Mouse (Mus musculus): ENCODE results near the gene Mgat3. TPM values are rescaled to one million over a fixed set of nuclear protein-coding genes. Genes with fewer than 3 reads are reported as not detected.

Mgat3 gene
- polyA plus RNA-seq, 1 experiment from 2014 or later = 12.1 TPM

- Histone ChIP-seq H3K9me3 (no peaks in the 10 kb centered on the region), H3K27ac (no peak overlapping the region), H3K9ac (no peak overlapping the region), H3K4me3 (replicated peaks) (no peak overlapping the region), H3K4me1 (replicated peaks) (peaks cover 9% of the 10 kb centered on the region), H3K27me3 (replicated peaks) (no peaks in the 10 kb centered on the region), H3K36me3 (peaks cover under 1% of the 10 kb centered on the region; the same call in 1 of the 2 replicates), H3K4me2 (replicated peaks) (no peak overlapping the region)
- 48% methylated on average over 5 of the region's 5 CpGs for WGBS
- no peak for ATAC-seq
Measured at GRCm38 (mm10) chr15:80165396-80165795, 8.1 kb upstream of the Mgat3 start.

GRCm38 (mm10) chr15:80169484-80169883 is 4.0 kb upstream of the Mgat3 start:
- Histone ChIP-seq H3K9me3 (no peaks in the 10 kb centered on the region), H3K27me3 (replicated peaks) (no peaks in the 10 kb centered on the region), H3K4me2 (replicated peaks) (no peak overlapping the region), H3K36me3 (no peaks in the 10 kb centered on the region), H3K4me1 (replicated peaks) (peaks cover 15% of the 10 kb centered on the region), H3K9ac (no peak overlapping the region), H3K27ac (no peak overlapping the region), H3K4me3 (replicated peaks) (no peak overlapping the region)
- WGBS = 79% methylated on average over 1 of the region's 1 CpGs
- ATAC-seq = no peak

GRCm38 (mm10) chr15:80170357-80170756 is 3.2 kb upstream of the Mgat3 start:
- ATAC-seq = no peak
- no peak overlapping the region for H3K4me2 ChIP-seq (replicated peaks)
- 32% methylated on average over 4 of the region's 4 CpGs for WGBS

GRCm38 (mm10) chr15:80171286-80171685 is 2.2 kb upstream of the Mgat3 start:
- Histone ChIP-seq H3K9me3 (no peaks in the 10 kb centered on the region), H3K4me3 (replicated peaks) (no peak overlapping the region), H3K9ac (no peak overlapping the region), H3K27ac (no peak overlapping the region), H3K27me3 (replicated peaks) (no peaks in the 10 kb centered on the region), H3K36me3 (no peaks in the 10 kb centered on the region), H3K4me2 (replicated peaks) (peak overlapping the region; percentile 31; the same call in 1 of the 2 replicates), H3K4me1 (replicated peaks) (peaks cover 23% of the 10 kb centered on the region)
- 12% methylated on average over 8 of the region's 8 CpGs for WGBS
- no peak for ATAC-seq

More at GRCm38 (mm10) chr15:80170357-80170756, 3.2 kb upstream of the Mgat3 start:
- H3K4me1 ChIP-seq (replicated peaks) = peaks cover 23% of the 10 kb centered on the region
- no peak overlapping the region for H3K4me3 ChIP-seq (replicated peaks)
- no peaks in the 10 kb centered on the region for H3K36me3 ChIP-seq
- H3K9me3 ChIP-seq = no peaks in the 10 kb centered on the region
- no peaks in the 10 kb centered on the region for H3K27me3 ChIP-seq (replicated peaks)
- 0 out of 2 replicates have a peak overlapping the region, but pooled peaks have one; percentile 24 for H3K27ac ChIP-seq
- H3K9ac ChIP-seq = no peak overlapping the region

GRCm38 (mm10) chr15:80171791-80172190 is 1.7 kb upstream of the Mgat3 start:
- Histone ChIP-seq H3K9ac (no peak overlapping the region), H3K27me3 (replicated peaks) (no peaks in the 10 kb centered on the region), H3K36me3 (no peaks in the 10 kb centered on the region), H3K4me2 (replicated peaks) (peak overlapping the region; percentile 31; the same call in 1 of the 2 replicates), H3K27ac (no peak overlapping the region), H3K9me3 (no peaks in the 10 kb centered on the region), H3K4me1 (replicated peaks) (peaks cover 23% of the 10 kb centered on the region), H3K4me3 (replicated peaks) (no peak overlapping the region)
- no peak for ATAC-seq
- WGBS = 24% methylated on average over 6 of the region's 6 CpGs

- 1% methylated on average over 31 of the region's 60 CpGs for WGBS
- ATAC-seq = peak; percentile 39
- H3K4me2 ChIP-seq (replicated peaks) = peak overlapping the region; percentile 86
- no peaks in the 10 kb centered on the region for H3K36me3 ChIP-seq
- H3K9me3 ChIP-seq = no peaks in the 10 kb centered on the region
- H3K4me1 ChIP-seq (replicated peaks) = peaks cover 23% of the 10 kb centered on the region
- H3K4me3 ChIP-seq (replicated peaks) = peak overlapping the region; percentile 73
- H3K9ac ChIP-seq = peak overlapping the region; percentile 91
- peak overlapping the region; percentile 70 for H3K27ac ChIP-seq
- no peaks in the 10 kb centered on the region for H3K27me3 ChIP-seq (replicated peaks)
Measured at GRCm38 (mm10) chr15:80173781-80174597, 468 bp downstream of the Mgat3 start.

GRCm38 (mm10) chr15:80174598-80174875 is 1.0 kb downstream of the Mgat3 start:
- H3K9ac ChIP-seq = peak overlapping the region; percentile 91
- H3K4me2 ChIP-seq (replicated peaks) = peak overlapping the region; percentile 86
- H3K27me3 ChIP-seq (replicated peaks) = no peaks in the 10 kb centered on the region
- 13% methylated on average over 5 of the region's 5 CpGs for WGBS
- H3K36me3 ChIP-seq = no peaks in the 10 kb centered on the region
- H3K4me1 ChIP-seq (replicated peaks) = peaks cover 23% of the 10 kb centered on the region
- no peaks in the 10 kb centered on the region for H3K9me3 ChIP-seq
- no peak for ATAC-seq
- peak overlapping the region; percentile 73 for H3K4me3 ChIP-seq (replicated peaks)
- H3K27ac ChIP-seq = no peak overlapping the region

- H3K4me2 ChIP-seq (replicated peaks) = peak overlapping the region; percentile 86
- H3K27me3 ChIP-seq (replicated peaks) = no peaks in the 10 kb centered on the region
- WGBS = 76% methylated on average over 9 of the region's 9 CpGs
- peak overlapping the region; percentile 73 for H3K4me3 ChIP-seq (replicated peaks)
- H3K9me3 ChIP-seq = no peaks in the 10 kb centered on the region
- peaks cover 27% of the 10 kb centered on the region for H3K4me1 ChIP-seq (replicated peaks)
- no peak overlapping the region for H3K27ac ChIP-seq
- H3K9ac ChIP-seq = 0 out of 2 replicates have a peak overlapping the region, but pooled peaks have one; percentile 91
- ATAC-seq = no peak
- H3K36me3 ChIP-seq = no peaks in the 10 kb centered on the region
Measured at GRCm38 (mm10) chr15:80175316-80175715, 1.8 kb downstream of the Mgat3 start.

- H3K4me2 ChIP-seq (replicated peaks) = no peak overlapping the region
- H3K9me3 ChIP-seq = no peaks in the 10 kb centered on the region
- H3K9ac ChIP-seq = no peak overlapping the region
- H3K27ac ChIP-seq = no peak overlapping the region
- no peak overlapping the region for H3K4me3 ChIP-seq (replicated peaks)
- H3K36me3 ChIP-seq = no peaks in the 10 kb centered on the region
- no peaks in the 10 kb centered on the region for H3K27me3 ChIP-seq (replicated peaks)
- 74% methylated on average over 6 of the region's 6 CpGs for WGBS
- ATAC-seq = no peak
- peaks cover 27% of the 10 kb centered on the region for H3K4me1 ChIP-seq (replicated peaks)
Measured at GRCm38 (mm10) chr15:80175756-80176155, 2.2 kb downstream of the Mgat3 start.

GRCm38 (mm10) chr15:80181561-80181960 is 8.0 kb downstream of the Mgat3 start:
- 92% methylated on average over 7 of the region's 7 CpGs for WGBS

GRCm38 (mm10) chr15:80182072-80182700 is 8.7 kb downstream of the Mgat3 start:
- H3K4me2 ChIP-seq (replicated peaks) = no peak overlapping the region
- H3K27ac ChIP-seq = no peak overlapping the region
- H3K4me1 ChIP-seq (replicated peaks) = peaks cover 3% of the 10 kb centered on the region; the same call in 1 of the 2 replicates
- H3K4me3 ChIP-seq (replicated peaks) = no peak overlapping the region
- no peak overlapping the region for H3K9ac ChIP-seq
- ATAC-seq = no peak
- no peaks in the 10 kb centered on the region for H3K27me3 ChIP-seq (replicated peaks)
- H3K36me3 ChIP-seq = no peaks in the 10 kb centered on the region
- no peaks in the 10 kb centered on the region for H3K9me3 ChIP-seq
- 89% methylated on average over 4 of the region's 4 CpGs for WGBS

More at GRCm38 (mm10) chr15:80181561-80181960, 8.0 kb downstream of the Mgat3 start:
- Histone ChIP-seq H3K9ac (no peak overlapping the region), H3K9me3 (no peaks in the 10 kb centered on the region), H3K27me3 (replicated peaks) (no peaks in the 10 kb centered on the region), H3K27ac (no peak overlapping the region), H3K4me3 (replicated peaks) (no peak overlapping the region), H3K4me1 (replicated peaks) (peaks cover 3% of the 10 kb centered on the region; the same call in 1 of the 2 replicates), H3K36me3 (no peaks in the 10 kb centered on the region), H3K4me2 (replicated peaks) (no peak overlapping the region)
- no peak for ATAC-seq

- Histone ChIP-seq H3K9me3 (no peaks in the 10 kb centered on the region), H3K4me1 (replicated peaks) (peaks cover 41% of the 10 kb centered on the region), H3K4me3 (replicated peaks) (no peak overlapping the region), H3K27ac (peak overlapping the region; percentile 72; the same call in 1 of the 2 replicates), H3K4me2 (replicated peaks) (no peak overlapping the region), H3K9ac (no peak overlapping the region), H3K36me3 (no peaks in the 10 kb centered on the region), H3K27me3 (replicated peaks) (no peaks in the 10 kb centered on the region)
- WGBS = 61% methylated on average over 5 of the region's 5 CpGs
- no peak for ATAC-seq
Measured at GRCm38 (mm10) chr15:80188927-80189326, 15.4 kb downstream of the Mgat3 start.

Measured in intestine, embryonic 15.5 days (tissue).